Mouse (Mus musculus) intestine, embryonic 14.5 days (tissue): Measurements from ENCODE around the gene S100a5. TPM values are rescaled to one million over a fixed set of nuclear protein-coding genes. Genes with fewer than 3 reads are reported as not detected.

Source experiments
- polyA plus RNA-seq: library from polyadenylated mRNA; unstranded; fragments of >200 nt; fragmentation: Nextera tagmentation; extraction: Ambion mirVana; gene quantifications from 2 replicates; pipeline ENCODE4 v1.2.1, GENCODE M21; 2014

S100a5 gene
- polyA plus RNA-seq, 1 experiment from 2014 or later = 8.6 TPM

Other genes with a start within 250 kb of the S100a5 start
- 10.2 and 11.0 TPM in 2 replicates for gene Slc27a3, start 218.6 kb upstream of the S100a5 start, polyA plus RNA-seq
- gene Ints3, start 174.9 kb upstream of the S100a5 start, polyA plus RNA-seq = 31.2 and 31.7 TPM in 2 replicates
- 5.3 and 5.9 TPM in 2 replicates for gene Npr1, start 142.7 kb upstream of the S100a5 start, polyA plus RNA-seq
- 188 and 207 TPM in 2 replicates for gene Ilf2, start 132.4 kb upstream of the S100a5 start, polyA plus RNA-seq
- 67.5 and 80.6 TPM in 2 replicates for gene Snapin, start 117.5 kb upstream of the S100a5 start, polyA plus RNA-seq
- gene Chtop, start 99.0 kb upstream of the S100a5 start, polyA plus RNA-seq = 86.4 and 87.0 TPM in 2 replicates
- gene S100a1, start 94.1 kb upstream of the S100a5 start, polyA plus RNA-seq = 50.7 and 66.8 TPM in 2 replicates
- gene S100a13, start 94.1 kb upstream of the S100a5 start, polyA plus RNA-seq = 27.7 and 30.3 TPM in 2 replicates
- 0.91 and 1.0 TPM in 2 replicates for gene S100a14, start 81.7 kb upstream of the S100a5 start, polyA plus RNA-seq
- gene S100a16, start 71.3 kb upstream of the S100a5 start, polyA plus RNA-seq = 107 and 121 TPM in 2 replicates
- gene S100a3, start 47.9 kb upstream of the S100a5 start, polyA plus RNA-seq = 0.39 and 0.81 TPM in 2 replicates
- gene S100a2, start 18.3 kb upstream of the S100a5 start, polyA plus RNA-seq = not detected in 2 replicates
- not detected in 2 replicates for gene Gm42674, start 6.6 kb upstream of the S100a5 start, polyA plus RNA-seq
- gene S100a4, start 4.8 kb upstream of the S100a5 start, polyA plus RNA-seq = 4.1 and 5.3 TPM in 2 replicates
- 359 and 401 TPM in 2 replicates for gene S100a6, start 4.4 kb downstream of the S100a5 start, polyA plus RNA-seq
- gene S100a7a, start 45.5 kb downstream of the S100a5 start, polyA plus RNA-seq = 0.13 TPM in 1 of 2 replicates, not detected in the other
- gene S100a8, start 60.5 kb downstream of the S100a5 start, polyA plus RNA-seq = 2.3 and 14.3 TPM in 2 replicates
- gene S100a9, start 87.2 kb downstream of the S100a5 start, polyA plus RNA-seq = 1.6 and 5.3 TPM in 2 replicates
- not detected in 2 replicates for gene Pglyrp4, start 118.4 kb downstream of the S100a5 start, polyA plus RNA-seq
- not detected in 2 replicates for gene Gm5849, start 169.4 kb downstream of the S100a5 start, polyA plus RNA-seq